Mouse (Mus musculus) midbrain, embryonic 16.5 days (tissue): Measurements from ENCODE around the gene Uba52. TPM values are rescaled to one million over a fixed set of nuclear protein-coding genes. Genes with fewer than 3 reads are reported as not detected.
"Not testable (repeated sequence)": the region's sequence is repeated elsewhere in the genome, so short reads cannot be mapped to it uniquely, and the experiment has no call there.

Experiments
- ATAC-seq: fragments of 200-750 bp; cut with Nextera tagmentation; 2 replicates; pipeline ENCODE4 v1.8.0; 2017; ENCODE audit warnings: moderate TSS enrichment
- H3K27ac ChIP-seq: fragments of 300-500 bp; sonication (generic); 2 replicates; pipeline ENCODE4 v1.5.1; 2014; ENCODE audit warnings: mild to moderate bottlenecking, low read length, mixed read lengths
- H3K27me3 ChIP-seq: fragments of 300-500 bp; sonication (generic); 2 replicates; pipeline ENCODE4 v1.6.1; 2014; ENCODE audit warnings: low read depth, low read length, mixed read lengths; ENCODE audit not compliant: control insufficient read depth, insufficient read depth
- H3K36me3 ChIP-seq: fragments of 300-500 bp; sonication (generic); 2 replicates; pipeline ENCODE4 v1.6.1; 2014; ENCODE audit warnings: mild to moderate bottlenecking, low read length, moderate library complexity, mixed read lengths; ENCODE audit not compliant: control insufficient read depth, insufficient read depth
- H3K4me1 ChIP-seq: fragments of 300-500 bp; sonication (generic); 2 replicates; pipeline ENCODE4 v1.6.1; 2014; ENCODE audit warnings: mild to moderate bottlenecking, low read length, mixed read lengths; ENCODE audit not compliant: control insufficient read depth, insufficient read depth
- H3K4me2 ChIP-seq: fragments of 300-500 bp; sonication (generic); 2 replicates; pipeline ENCODE4 v1.6.1; 2014; ENCODE audit warnings: mild to moderate bottlenecking, low read length, mixed read lengths
- H3K4me3 ChIP-seq: fragments of 300-500 bp; sonication (generic); 2 replicates; pipeline ENCODE4 v1.5.1; 2014; ENCODE audit warnings: low read depth, mild to moderate bottlenecking, low read length, moderate library complexity, mixed read lengths
- H3K9ac ChIP-seq: fragments of 300-500 bp; sonication (generic); 2 replicates; pipeline ENCODE4 v1.6.1; 2014; ENCODE audit warnings: low read depth, low read length, mixed read lengths
- H3K9me3 ChIP-seq: fragments of 300-500 bp; sonication (generic); replicated peaks from 2 replicates; pipeline ENCODE4 v1.6.1; 2014; ENCODE audit warnings: mild to moderate bottlenecking, low read length, mixed read lengths; ENCODE audit not compliant: control insufficient read depth, poor library complexity, severe bottlenecking
- WGBS: fragments of 180-500 bp; shearing (Covaris S2); extraction: QIAGEN DNeasy Blood & Tissue Kit; methylation state at CpG from one replicate; pipeline ENCODE4 v1.1.7; 2014; 5-methylcytosine and 5-hydroxymethylcytosine counted together
- polyA plus RNA-seq: library from polyadenylated mRNA; unstranded; fragments of >200 nt; fragmentation: Nextera tagmentation; extraction: Ambion mirVana; gene quantifications from 2 replicates; pipeline ENCODE4 v1.2.1, GENCODE M21; 2015

Gene Uba52
- polyA plus RNA-seq, 1 experiment from 2014 or later, result 584 TPM

DNA sequence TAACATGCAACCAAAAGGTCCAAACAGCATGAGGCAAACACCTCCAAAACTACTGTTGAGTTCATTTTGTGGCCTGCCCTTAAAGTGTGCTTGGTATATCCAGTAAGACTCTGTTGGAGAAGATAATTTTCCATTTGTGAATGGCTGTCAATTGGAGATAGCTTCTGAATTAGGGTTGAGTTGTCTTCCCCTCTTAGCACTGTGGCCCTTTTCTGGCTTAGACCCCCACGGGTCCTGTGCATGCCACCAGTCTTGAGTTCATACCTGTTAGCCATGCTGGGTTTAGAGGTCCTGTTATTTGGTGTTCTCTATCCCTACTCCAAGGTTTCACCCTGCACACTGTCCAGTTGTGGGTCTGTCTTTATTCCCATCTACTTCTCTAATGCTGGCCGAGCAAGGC, 1.2 kb upstream of the Uba52 start:
- ATAC-seq, result no peak
- no peaks in the 10 kb centered on the region for H3K9me3 ChIP-seq
- WGBS, result 95% methylated on average over 2 of the region's 2 CpGs
- H3K27ac ChIP-seq, result no peak overlapping the region
- H3K4me2 ChIP-seq, result no peak overlapping the region
- H3K4me1 ChIP-seq, result peaks cover 17% of the 10 kb centered on the region
- H3K9ac ChIP-seq, result no peak overlapping the region
- no peak overlapping the region for H3K4me3 ChIP-seq
- no peaks in the 10 kb centered on the region for H3K27me3 ChIP-seq
- peaks cover 14% of the 10 kb centered on the region for H3K36me3 ChIP-seq

DNA sequence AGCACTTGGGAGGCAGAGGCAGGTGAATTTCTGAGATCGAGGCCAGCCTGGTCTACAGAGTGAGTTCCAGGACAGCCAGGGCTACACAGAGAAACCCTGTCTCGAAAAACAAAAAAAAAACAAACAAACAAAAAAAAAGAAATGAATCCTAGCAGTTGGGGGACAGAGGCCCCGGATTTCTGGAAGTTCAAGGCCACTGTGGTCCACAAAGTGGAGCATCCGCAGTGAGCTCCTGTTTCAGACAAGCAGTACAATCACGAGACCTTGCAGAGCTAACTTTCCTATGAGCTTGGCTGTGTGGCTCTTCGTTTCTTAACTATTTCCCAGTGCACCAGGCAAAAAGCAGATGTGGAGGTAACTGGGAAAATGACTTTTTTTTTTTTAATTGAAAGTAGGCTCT, 573 bp upstream of the Uba52 start:
- Histone ChIP-seq H3K4me3 (peak overlapping the region; percentile 95), H3K4me1 (peaks cover 17% of the 10 kb centered on the region), H3K4me2 (peak overlapping the region; percentile 100), H3K36me3 (peaks cover 14% of the 10 kb centered on the region), H3K27ac (peak overlapping the region; percentile 93; the same call in 1 of the 2 replicates)
- ATAC-seq, H3K27me3 ChIP-seq, H3K9ac ChIP-seq, H3K9me3 ChIP-seq: not testable (repeated sequence)
- WGBS, result 88% methylated on average over 6 of the region's 6 CpGs

- peak overlapping the region; percentile 97 for H3K9ac ChIP-seq
- ATAC-seq, result no peak
- 15% methylated on average over 25 of the region's 25 CpGs for WGBS
- H3K27me3 ChIP-seq, result no peaks in the 10 kb centered on the region
- H3K4me1 ChIP-seq, result peaks cover 28% of the 10 kb centered on the region
- peak overlapping the region; percentile 100 for H3K4me2 ChIP-seq
- H3K36me3 ChIP-seq, result peaks cover 12% of the 10 kb centered on the region
- peak overlapping the region; percentile 93 for H3K27ac ChIP-seq
- peak overlapping the region; percentile 95 for H3K4me3 ChIP-seq
- H3K9me3 ChIP-seq, result no peaks in the 10 kb centered on the region
These were observed 1.2 kb downstream of the Uba52 start for GRCm38 (mm10) chr8:70509281-70509952.

DNA sequence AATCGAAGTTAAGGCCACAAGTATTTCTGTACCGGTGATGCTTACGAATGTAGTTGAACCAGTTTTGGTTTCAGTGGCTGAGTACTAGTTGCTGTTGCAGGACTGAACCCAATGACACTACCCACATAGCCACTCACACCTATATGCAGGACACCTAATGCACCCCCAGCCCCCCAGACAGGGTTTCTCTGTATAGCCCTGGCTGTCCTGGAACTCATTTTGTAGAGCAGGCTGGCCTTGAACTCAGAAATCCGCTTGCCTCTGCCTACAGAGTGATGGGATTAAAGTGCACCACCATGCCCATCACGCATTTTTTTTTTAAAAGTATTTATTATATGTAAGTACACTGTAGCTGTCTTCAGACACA, 3.6 kb downstream of the Uba52 start:
- Histone ChIP-seq H3K9me3 (no peaks in the 10 kb centered on the region), H3K4me2 (no peak overlapping the region), H3K9ac (no peak overlapping the region), H3K27me3 (peaks cover 20% of the 10 kb centered on the region), H3K36me3 (peaks cover 15% of the 10 kb centered on the region), H3K4me3 (no peak overlapping the region), H3K27ac (no peak overlapping the region; the same call in 1 of the 2 replicates), H3K4me1 (peaks cover 36% of the 10 kb centered on the region)
- ATAC-seq, result no peak
- 64% methylated on average over 5 of the region's 5 CpGs for WGBS

- 2% methylated on average over 40 of the region's 40 CpGs for whole genome bisulfite sequencing
- Histone ChIP-seq H3K4me2 (peak within 1 kb of the TSS; percentile 91), H3K27ac (peak within 1 kb of the TSS; percentile 98), H3K36me3 (peaks cover 15% of the 10 kb centered on the region), H3K27me3 (peaks cover 25% of the 10 kb centered on the region), H3K4me3 (peak within 1 kb of the TSS; percentile 88), H3K4me1 (peaks cover 36% of the 10 kb centered on the region), H3K9me3 (no peaks in the 10 kb centered on the region), H3K9ac (peak within 1 kb of the TSS; percentile 97)
- peak; percentile 84 for ATAC-seq
These were observed 4.1 kb downstream of the Uba52 start, which contains the start of gene Rex1bd for GRCm38 (mm10) chr8:70506328-70507026. Gene Rex1bd (minus strand): TSS chr8:70506752.

GRCm38 (mm10) chr8:70505698-70506327, 4.8 kb downstream of the Uba52 start:
- ATAC-seq, result no peak; the same call in none of the 2 replicates
- peak overlapping the region; percentile 98 for H3K27ac ChIP-seq
- H3K27me3 ChIP-seq, result peaks cover 32% of the 10 kb centered on the region
- peak overlapping the region; percentile 88 for H3K4me3 ChIP-seq
- H3K4me1 ChIP-seq, result peaks cover 34% of the 10 kb centered on the region
- no peaks in the 10 kb centered on the region for H3K9me3 ChIP-seq
- WGBS, result 36% methylated on average over 32 of the region's 32 CpGs
- H3K36me3 ChIP-seq, result peaks cover 15% of the 10 kb centered on the region
- peak overlapping the region; percentile 97 for H3K9ac ChIP-seq
- peak overlapping the region; percentile 91 for H3K4me2 ChIP-seq

DNA sequence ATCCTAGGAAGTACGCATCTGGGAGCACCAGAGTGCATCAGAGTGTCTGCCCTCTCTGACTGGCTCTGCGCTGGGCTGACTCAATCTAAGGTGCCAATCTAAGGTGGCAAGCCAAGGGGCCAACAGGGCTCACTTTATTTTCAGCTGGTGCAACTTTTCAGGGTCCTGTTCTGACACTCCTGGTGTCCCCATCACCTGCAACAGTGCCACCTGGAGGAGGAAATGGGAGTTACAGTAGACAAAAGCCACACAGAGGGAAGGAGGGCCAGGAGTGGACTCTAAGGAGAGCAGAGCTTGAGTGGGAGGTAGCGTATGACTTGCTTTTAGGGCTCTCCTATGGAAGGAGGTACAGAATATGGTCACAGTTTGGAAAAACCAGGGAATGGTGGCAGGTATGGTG, 5.8 kb downstream of the Uba52 start:
- no peak overlapping the region for H3K4me3 ChIP-seq
- no peak overlapping the region for H3K27ac ChIP-seq
- ATAC-seq, result no peak

GRCm38 (mm10) chr8:70504291-70504716, 6.3 kb downstream of the Uba52 start:
- no peak for ATAC-seq
- H3K27ac ChIP-seq, result no peak overlapping the region
- 63% methylated on average over 16 of the region's 16 CpGs for whole genome bisulfite sequencing
- peaks cover 46% of the 10 kb centered on the region for H3K27me3 ChIP-seq
- no peak overlapping the region for H3K9ac ChIP-seq
- no peak overlapping the region for H3K4me2 ChIP-seq
- peaks cover 15% of the 10 kb centered on the region for H3K36me3 ChIP-seq
- peaks cover 32% of the 10 kb centered on the region for H3K4me1 ChIP-seq
- no peaks in the 10 kb centered on the region for H3K9me3 ChIP-seq
- H3K4me3 ChIP-seq, result no peak overlapping the region

More for the DNA sequence above, 5.8 kb downstream of the Uba52 start:
- H3K4me1 ChIP-seq, result peaks cover 36% of the 10 kb centered on the region
- H3K27me3 ChIP-seq, result peaks cover 42% of the 10 kb centered on the region
- H3K4me2 ChIP-seq, result peak overlapping the region; percentile 15; the same call in 1 of the 2 replicates
- peaks cover 15% of the 10 kb centered on the region for H3K36me3 ChIP-seq
- no peak overlapping the region for H3K9ac ChIP-seq
- 76% methylated on average over 3 of the region's 3 CpGs for WGBS
- H3K9me3 ChIP-seq, result no peaks in the 10 kb centered on the region
